Mouse (Mus musculus) embryonic fibroblast, embryonic 13.5 days (primary cell): ENCODE results near the gene Pogk.

Experiments
- CTCF ChIP-seq: IDR thresholded peaks from 2 replicates; pipeline ENCODE4 v1.5.1; 2011; ENCODE audit warnings: mild to moderate bottlenecking, control low read depth, low read length, moderate library complexity, borderline replicate concordance; ENCODE audit not compliant: insufficient read depth
- POLR2A ChIP-seq: IDR thresholded peaks from 2 replicates; pipeline ENCODE4 v1.6.1; 2011; ENCODE audit warnings: low read depth, mild to moderate bottlenecking, control low read depth, low read length, moderate library complexity

GRCm38 (mm10) chr1:166349751-166350150, 59.9 kb downstream of the Pogk start:
- TF ChIP-seq POLR2A (no peak), CTCF (no peak)
